Mouse (Mus musculus): ENCODE measurements around the gene Rabgap1l.

GRCm38 (mm10) chr1:160787926-160788325, 5.1 kb downstream of the Rabgap1l start:
- no peak for TF ChIP-seq GATA1 (IDR thresholded peaks at IDR 0.05; ENCODE audit: borderline replicate concordance, low read length)
- TF ChIP-seq FLI1 (IDR thresholded peaks at IDR 0.05; ENCODE audit: low read length): no peak
